Mouse (Mus musculus): ENCODE measurements at regions not wholly inside any gene's neighbourhood (a gene's known extent, or its start where the extent isn't known, plus 50 kb on each side); places are given as distances from the start of the nearest gene placed in this dataset.

DNA sequence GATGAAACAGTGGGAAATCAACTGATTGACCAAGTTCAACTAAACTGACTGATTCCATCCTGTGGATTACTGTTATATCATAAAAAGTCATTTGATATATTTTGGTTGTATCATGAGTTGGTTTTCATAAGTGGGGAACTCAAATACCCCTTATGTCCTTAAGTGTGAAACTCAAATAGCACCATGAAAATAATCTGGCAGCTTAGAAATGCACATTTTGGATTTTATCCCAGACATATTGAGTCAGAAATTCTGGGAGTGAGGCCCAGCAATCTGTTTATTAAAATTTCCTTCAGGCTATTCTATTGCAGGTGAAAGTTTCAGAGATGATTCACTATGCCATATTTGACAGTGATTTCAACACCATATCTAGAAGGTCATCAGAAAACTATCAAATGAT is 1573.7 kb downstream of the Pcdh9 start:
- DNase-seq (ENCODE audit: low spot score in 2 of 2): peak; percentile 40 to 75

DNA sequence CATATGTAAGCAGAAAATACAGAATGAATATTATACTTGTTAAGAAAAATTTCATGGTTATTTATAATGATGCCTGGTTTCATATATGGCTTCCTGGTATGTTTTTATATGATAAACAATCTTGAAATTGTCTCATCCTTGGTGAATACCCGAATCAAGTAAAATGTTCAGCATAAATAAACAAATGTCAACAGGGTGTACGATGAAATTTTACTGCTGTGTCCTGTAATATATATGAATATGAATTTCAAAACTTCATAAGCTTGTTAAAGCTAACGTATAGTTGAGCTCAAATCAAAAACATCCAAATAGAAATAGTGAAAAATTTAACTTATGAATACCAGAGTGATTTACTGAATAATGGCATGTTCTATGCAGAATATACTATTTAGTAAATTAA is 1586.5 kb downstream of the Pcdh9 start:
- DNase-seq (ENCODE audit: low spot score in 2 of 2): no peak

DNA sequence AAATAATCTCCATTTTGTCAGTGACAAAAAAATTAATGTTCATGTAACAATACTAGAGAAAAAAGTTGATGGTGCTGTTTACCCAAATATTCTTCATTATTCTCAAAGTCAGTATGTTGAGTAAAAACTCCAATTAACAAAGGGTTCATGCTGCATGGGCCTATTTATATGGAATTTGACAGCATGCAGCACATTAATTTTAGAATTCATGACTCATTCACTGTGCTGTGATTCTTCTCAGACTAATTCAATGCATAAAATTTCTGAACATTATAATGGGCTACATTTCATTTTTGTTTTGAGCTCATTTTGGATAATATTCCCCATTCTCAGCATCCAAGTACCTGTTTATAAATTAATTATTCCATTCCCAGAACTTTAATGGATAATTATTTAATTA is 1619.3 kb downstream of the Pcdh9 start:
- DNase-seq (ENCODE audit: low spot score in 2 of 2): peak in 1 of 2 experiments; percentile 11

DNA sequence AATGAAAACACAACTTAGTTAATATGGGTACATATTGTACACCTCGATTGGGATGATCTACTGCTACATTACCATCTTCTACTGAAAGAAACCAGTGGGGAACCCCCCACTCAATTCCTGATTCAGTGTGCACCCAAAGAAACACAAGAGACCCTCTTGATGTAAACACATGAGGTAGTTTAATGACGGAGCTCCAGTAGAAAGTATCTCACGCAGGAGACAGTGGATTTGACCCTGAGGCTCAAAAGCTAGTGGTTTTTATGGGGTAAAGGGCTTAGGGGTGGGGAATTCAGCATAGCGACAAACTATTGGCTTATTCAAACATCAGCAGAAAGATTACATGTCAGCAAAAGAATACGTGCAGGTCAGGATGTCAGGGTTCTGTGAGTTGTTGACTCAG is 1667.7 kb downstream of the Pcdh9 start:
- DNase-seq (ENCODE audit: low spot score in 2 of 2): no peak
